13 mouse cellular contexts compared by ENCODE assay signal in genomic region chr17:24943036-24943435, GRCm38 (mm10). TPM values are rescaled to one million over a fixed set of nuclear protein-coding genes. Genes with fewer than 3 reads are reported as not detected.
DNase-seq lines count a peak whose midpoint lies in the region; ATAC-seq and TF ChIP-seq lines count a peak whose summit lies in the region.
"Had no signal": no experiment of that assay in that cellular context is flagged by ENCODE, and none has a peak within 500 bp of the region (broad histone marks: within the 10 kb centered on the region; RNA-seq: fewer than 3 reads in every experiment).

No protein-coding gene starts in this region.

- H3K4me1 ChIP-seq in heart, adult 2 months (ENCODE audit: control insufficient read depth, insufficient read depth, low read length): no peaks in the 10 kb centered on the region
- H3K4me1 ChIP-seq: hindbrain, embryonic 13.5 days; lung, embryonic 15.5 days had no signal

- H3K9ac ChIP-seq in heart, adult 2 months (ENCODE audit: low read depth, low read length): no peak overlapping the region
- H3K9ac ChIP-seq: hindbrain, embryonic 13.5 days; lung, embryonic 15.5 days had no signal

- H3K36me3 ChIP-seq in heart, adult 2 months (ENCODE audit: control insufficient read depth, insufficient read depth, low read length): no peaks in the 10 kb centered on the region

- intact Hi-C loops in left cerebral cortex, postnatal 4 days (cut with DNase I): no loop called here
- intact Hi-C loops in left cerebral cortex, adult 2 months (cut with DNase I): loop anchor here (2.0 kb wide), 1 partner anchor 74 kb away; the partner anchor contains the start of gene Ift140
- intact Hi-C loops in heart, adult 2 months (cut with DNase I): loop anchor here (5.0 to 10.0 kb wide), 2 partner anchors 339 to 422 kb away; partner anchors contain the start of genes Tpsb2 and Tpsg1

- TF ChIP-seq POLR2A in heart, adult 2 months (IDR thresholded peaks at IDR 0.05; ENCODE audit: insufficient read depth, low read depth, low read length): no peak

- no peak overlapping the region for H3K4me3 ChIP-seq in left cerebral cortex, adult 2 months
- no peak overlapping the region for H3K4me3 ChIP-seq in heart, adult 2 months
- H3K4me3 ChIP-seq: hindbrain, embryonic 13.5 days; lung, embryonic 15.5 days had no signal

- H3K27me3 ChIP-seq in heart, adult 2 months (ENCODE audit: control insufficient read depth, insufficient read depth, low read length): no peaks in the 10 kb centered on the region
- H3K27me3 ChIP-seq: hindbrain, embryonic 13.5 days; lung, embryonic 15.5 days had no signal

- ATAC-seq in frontal cortex, adult (ENCODE audit: low TSS enrichment): peak; percentile 73; the same call in 1 of the 2 replicates
- ATAC-seq in monocyte, adult 5-6 weeks (replicated peaks; ENCODE audit: insufficient number of reproducible peaks, low FRiP score, low TSS enrichment, poor library complexity, severe bottlenecking): no peak

- DNase-seq in left cerebral cortex, adult 11 months (ENCODE audit: low spot score): peak; percentile 43
- no peak for DNase-seq in left cerebral cortex, postnatal 4 days
- DNase-seq in left cerebral cortex, adult 2 months (ENCODE audit: extremely low spot score in 1 of 2, low spot score in 2 of 2): peak; percentile 27 to 54
- peak; percentile 44 for DNase-seq in right cerebral cortex, postnatal 25 days
- DNase-seq in heart, adult 2 months: no peak
- no peak for DNase-seq in embryo, embryonic 11 days
- DNase-seq: adrenal gland, adult 8-10 months; gastrocnemius, postnatal 25 days had no signal

- TF ChIP-seq EP300 in heart, adult 2 months (IDR thresholded peaks at IDR 0.05; ENCODE audit: insufficient read depth, low read depth, low read length): no peak

- H3K79me2 ChIP-seq in heart, adult 2 months (replicated peaks; ENCODE audit: control insufficient read depth, insufficient read depth, low read length): no peaks in the 10 kb centered on the region

- no peak for TF ChIP-seq CTCF in left cerebral cortex, adult 2 months (IDR thresholded peaks at IDR 0.05)
- no peak for TF ChIP-seq CTCF in heart, adult 2 months (IDR thresholded peaks at IDR 0.05)

- peak overlapping the region; percentile 66; the same call in 1 of the 2 replicates for H3K27ac ChIP-seq in left cerebral cortex, adult 2 months
- H3K27ac ChIP-seq in heart, adult 2 months: no peak overlapping the region
- H3K27ac ChIP-seq: hindbrain, embryonic 13.5 days; kidney, postnatal 0 days; lung, embryonic 15.5 days had no signal

- 86% methylated on average over 7 of the region's 7 CpGs for WGBS in heart, adult 2 months

RNA-seq across cellular contexts. Expression of gene Mapk8ip3, which starts 6.3 kb away (rescaled TPM):
- total RNA-seq in left cerebral cortex, postnatal 4 days (2021): 100 to 1,000 TPM; 255 to 270 TPM
- total RNA-seq in left cerebral cortex, adult 2 months (2021): 100 to 1,000 TPM; 390 to 407 TPM
- 10 to 100 TPM; 60.0 to 67.9 TPM for total RNA-seq in heart, adult 2 months (2021)
- polyA plus RNA-seq in heart, adult 2 months (2012; rRNA removed): 74.4 and 105 TPM in 2 replicates
- total RNA-seq in monocyte, adult 5-6 weeks (2017): 46.0 to 84.3 TPM (median 50.2 TPM) in 3 replicates

RNA-seq across cellular contexts. Expression of gene Jpt2, which starts 17.5 kb away (rescaled TPM):
- total RNA-seq in left cerebral cortex, postnatal 4 days (2021): 10 to 100 TPM; 31.5 to 37.2 TPM
- 1 to 10 TPM; 5.3 to 6.9 TPM for total RNA-seq in left cerebral cortex, adult 2 months (2021)
- 1 to 10 TPM; 9.2 TPM for total RNA-seq in heart, adult 2 months (2021)
- polyA plus RNA-seq in heart, adult 2 months (2012; rRNA removed): 4.3 and 5.7 TPM in 2 replicates
- total RNA-seq in monocyte, adult 5-6 weeks (2017): 13.4 to 14.4 TPM (median 14.2 TPM) in 3 replicates

RNA-seq across cellular contexts. Expression of gene Nme3, which starts 46.7 kb away (rescaled TPM):
- 10 to 100 TPM; 38.7 to 43.0 TPM for total RNA-seq in left cerebral cortex, postnatal 4 days (2021)
- total RNA-seq in left cerebral cortex, adult 2 months (2021): 10 to 100 TPM; 46.5 to 51.2 TPM
- 10 to 100 TPM; 30.7 to 37.7 TPM for total RNA-seq in heart, adult 2 months (2021)
- 46.4 and 55.2 TPM in 2 replicates for polyA plus RNA-seq in heart, adult 2 months (2012; rRNA removed)
- total RNA-seq in monocyte, adult 5-6 weeks (2017): 28.0 to 48.6 TPM (median 30.1 TPM) in 3 replicates

RNA-seq across cellular contexts. Expression of gene Mrps34, which starts 48.1 kb away (rescaled TPM):
- 10 to 100 TPM; 48.9 to 50.0 TPM for total RNA-seq in left cerebral cortex, postnatal 4 days (2021)
- total RNA-seq in left cerebral cortex, adult 2 months (2021): 10 to 100 TPM; 67.6 to 72.1 TPM
- total RNA-seq in heart, adult 2 months (2021): 100 to 1,000 TPM in 1 of 2 experiments, 10 to 100 TPM in 1; 95.6 to 102 TPM
- 102 and 133 TPM in 2 replicates for polyA plus RNA-seq in heart, adult 2 months (2012; rRNA removed)
- 13.4 to 24.4 TPM (median 19.0 TPM) in 3 replicates for total RNA-seq in monocyte, adult 5-6 weeks (2017)

RNA-seq across cellular contexts. Expression of gene Eme2, which starts 48.1 kb away (rescaled TPM):
- 10 to 100 TPM; 36.2 to 36.4 TPM for total RNA-seq in left cerebral cortex, postnatal 4 days (2021)
- total RNA-seq in left cerebral cortex, adult 2 months (2021): 10 to 100 TPM; 54.8 to 55.2 TPM
- 10 to 100 TPM; 16.9 to 18.3 TPM for total RNA-seq in heart, adult 2 months (2021)
- 19.3 and 20.3 TPM in 2 replicates for polyA plus RNA-seq in heart, adult 2 months (2012; rRNA removed)
- total RNA-seq in monocyte, adult 5-6 weeks (2017): 12.0 to 20.2 TPM (median 12.9 TPM) in 3 replicates

Comparison
In these comparisons a context has a peak if more than half of its experiments do, and no peak if none do; other contexts are left out.
1. DNase-seq: peak in left cerebral cortex, adult 11 months (single experiment), left cerebral cortex, adult 2 months (2 of 2) and right cerebral cortex, postnatal 25 days (single experiment); none in left cerebral cortex, postnatal 4 days (single experiment), heart, adult 2 months (0 of 2) and embryo, embryonic 11 days (single experiment).